Mouse (Mus musculus) thymus, adult 2 months (tissue): ENCODE results near the gene Mfn1.

Source experiments
- CTCF ChIP-seq: fragments of 200-500 bp; IDR thresholded peaks from 2 replicates; pipeline ENCODE4 v1.5.1; 2012; ENCODE audit warnings: mild to moderate bottlenecking, control low read depth, low read length, moderate library complexity, borderline replicate concordance; ENCODE audit not compliant: control insufficient read depth, poor library complexity, insufficient read depth; ENCODE audit errors: extremely low read depth
- POLR2A ChIP-seq: fragments of 200-500 bp; IDR thresholded peaks from 2 replicates; pipeline ENCODE4 v1.6.1; 2012; ENCODE audit warnings: mild to moderate bottlenecking, low read length, control low read depth, moderate library complexity; ENCODE audit not compliant: control insufficient read depth, poor library complexity, insufficient read depth; ENCODE audit errors: extremely low read depth

GRCm38 (mm10) chr3:32581911-32582310 is 52.6 kb downstream of the Mfn1 start:
- TF ChIP-seq CTCF (no peak), POLR2A (no peak)
